Mouse (Mus musculus): ENCODE measurements at regions not wholly inside any gene's neighbourhood (a gene's known extent, or its start where the extent isn't known, plus 50 kb on each side); places are given as distances from the start of the nearest gene placed in this dataset.

DNA sequence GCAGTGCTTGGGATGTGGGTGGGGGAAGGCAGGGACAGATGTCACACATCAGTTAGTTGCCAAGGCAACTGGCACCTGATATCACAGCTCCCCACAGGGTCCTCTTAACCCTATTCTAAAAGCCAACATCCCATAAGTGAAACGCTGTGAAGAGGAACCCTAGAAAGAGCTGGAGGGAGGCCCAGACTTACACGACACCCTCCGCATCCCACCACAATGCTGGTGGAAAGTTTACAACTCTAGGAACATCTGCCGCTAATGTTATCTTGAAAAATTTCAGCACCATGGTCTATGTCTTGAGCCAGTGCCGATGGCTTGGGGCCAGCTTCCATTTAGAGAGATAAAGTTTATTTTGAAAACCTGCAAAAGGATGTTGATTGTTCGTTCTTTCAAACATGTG is 133.5 kb downstream of the Adra2a start:
- TF ChIP-seq CTCF (IDR thresholded peaks at IDR 0.05; ENCODE audit: borderline replicate concordance, extremely low read depth, insufficient read depth, insufficient read length) (no peak), POLR2A (IDR thresholded peaks at IDR 0.05; ENCODE audit: borderline replicate concordance, extremely low read depth, insufficient read depth, insufficient read length, poor library complexity, severe bottlenecking) (no peak)
